Mouse (Mus musculus): Measurements from ENCODE around the gene Pter.

DNA sequence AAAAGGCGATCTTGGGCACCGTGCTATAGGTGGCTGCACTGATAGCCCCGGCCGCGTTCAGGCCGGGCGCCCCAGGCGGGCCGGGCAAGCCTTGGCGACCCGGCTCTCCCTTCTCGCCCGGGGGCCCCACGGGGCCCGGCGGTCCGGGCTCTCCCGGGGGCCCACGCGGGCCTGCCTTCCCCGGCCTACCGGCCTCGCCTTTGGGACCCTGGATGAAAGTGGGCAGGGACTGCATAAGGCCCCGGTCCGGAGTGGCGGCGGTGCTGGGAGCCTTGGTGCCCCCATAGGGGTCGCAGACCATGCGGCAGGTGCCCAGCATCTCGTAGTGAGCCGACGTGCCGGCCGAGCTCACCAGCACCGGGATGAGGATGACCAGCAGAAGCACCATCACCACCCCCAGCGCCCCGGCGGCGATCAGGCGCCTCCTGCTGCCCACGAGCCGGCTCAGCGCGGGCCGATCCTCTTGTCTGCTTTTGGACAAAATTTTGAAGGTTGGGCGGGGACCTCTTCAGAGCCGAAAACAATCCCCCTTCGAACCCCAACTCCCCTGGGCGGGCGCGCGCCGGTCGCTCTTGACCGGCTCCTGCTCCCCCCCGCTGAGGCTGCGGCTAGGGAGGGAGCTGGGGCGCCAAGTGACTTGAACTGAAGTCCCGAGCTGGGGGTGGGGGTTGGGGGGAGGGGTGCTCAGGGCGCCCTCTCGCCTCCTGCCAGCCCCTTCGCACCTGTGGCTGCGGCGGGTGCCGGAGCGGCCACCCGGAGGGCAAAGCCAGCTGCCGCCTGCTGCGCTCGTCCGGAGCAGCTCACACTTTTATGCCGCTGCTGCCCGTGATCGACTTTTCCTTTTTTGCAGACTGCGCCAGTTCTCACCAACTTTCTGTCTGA is 86.9 kb downstream of the Pter start:
- TF ChIP-seq POLR2A (IDR thresholded peaks at IDR 0.05; ENCODE audit: borderline replicate concordance, extremely low read depth, insufficient read depth, insufficient read length, poor library complexity, severe bottlenecking): no peak
- peak; percentile 21; the same call in 1 of the 2 replicates for TF ChIP-seq CTCF (IDR thresholded peaks at IDR 0.05; ENCODE audit: borderline replicate concordance, extremely low read depth, insufficient read depth, insufficient read length)
